Mouse (Mus musculus) heart, postnatal 36 days (tissue): ENCODE measurements at regions not wholly inside any gene's neighbourhood (a gene's known extent, or its start where the extent isn't known, plus 50 kb on each side); places are given as distances from the start of the nearest gene placed in this dataset.
"Not testable (repeated sequence)": the region's sequence is repeated elsewhere in the genome, so short reads cannot be mapped to it uniquely, and the experiment has no call there.

ENCODE experiments used
- DNase-seq, 2 experiments: peaks; one replicate each; pipeline ENCODE4 v3.0.0; 2021 to 2022
- intact Hi-C: fragments of 180-260 bp; cut with DNase I; formaldehyde crosslinking; loops from one replicate; pipeline ENCODE4 v1.15.1; 2025

GRCm38 (mm10) chr17:83973461-83974350 lies 125.9 kb upstream of the Haao start:
- peak; percentile 71 to 75 for DNase-seq
- intact Hi-C loops, result loop anchor here (1.0 to 5.0 kb wide), 5 partner anchors 54 to 414 kb away; no protein-coding TSS in a partner anchor

- no peak for DNase-seq
- intact Hi-C loops, result loop anchor here (1.0 to 5.0 kb wide), 5 partner anchors 54 to 414 kb away; no protein-coding TSS in a partner anchor
Observed at GRCm38 (mm10) chr17:83972874-83973273, 125.1 kb upstream of the Haao start.

GRCm38 (mm10) chr17:83972470-83972869 lies 124.7 kb upstream of the Haao start:
- no peak for DNase-seq
- intact Hi-C loops, result loop anchor here (2.0 to 5.0 kb wide), 4 partner anchors 55 to 415 kb away; no protein-coding TSS in a partner anchor

- intact Hi-C loops, result loop anchor here (2.0 to 5.0 kb wide), 4 partner anchors 55 to 415 kb away; no protein-coding TSS in a partner anchor
- peak in 1 of 2 experiments; percentile 44 for DNase-seq
Observed at GRCm38 (mm10) chr17:83972026-83972425, 124.3 kb upstream of the Haao start.

GRCm38 (mm10) chr17:83969407-83969826 lies 121.7 kb upstream of the Haao start:
- no peak for DNase-seq
- intact Hi-C loops, result no loop called here

- intact Hi-C loops, DNase-seq: not testable (repeated sequence)
Observed at GRCm38 (mm10) chr17:83968124-83968523, 120.4 kb upstream of the Haao start.

- intact Hi-C loops, result no loop called here
- no peak for DNase-seq
Observed at GRCm38 (mm10) chr17:83967007-83967406, 119.2 kb upstream of the Haao start.

GRCm38 (mm10) chr17:83964454-83965211 lies 116.9 kb upstream of the Haao start:
- intact Hi-C loops, result no loop called here
- no peak for DNase-seq

- intact Hi-C loops, result no loop called here
- DNase-seq, result no peak
Observed at GRCm38 (mm10) chr17:83963561-83963960, 115.8 kb upstream of the Haao start.

GRCm38 (mm10) chr17:83962841-83963240 lies 115.1 kb upstream of the Haao start:
- intact Hi-C loops, result no loop called here
- no peak for DNase-seq

- DNase-seq, result no peak
- intact Hi-C loops, result no loop called here
Observed at GRCm38 (mm10) chr17:83962126-83962525, 114.4 kb upstream of the Haao start.

GRCm38 (mm10) chr17:83960821-83961220 lies 113.1 kb upstream of the Haao start:
- intact Hi-C loops, result no loop called here

GRCm38 (mm10) chr17:83960158-83960557 lies 112.4 kb upstream of the Haao start:
- DNase-seq, result no peak
- intact Hi-C loops, result no loop called here

More at GRCm38 (mm10) chr17:83960821-83961220, 113.1 kb upstream of the Haao start:
- DNase-seq, result no peak

GRCm38 (mm10) chr17:83959159-83959848 lies 111.5 kb upstream of the Haao start:
- intact Hi-C loops, result no loop called here
- peak in 1 of 2 experiments; percentile 39 for DNase-seq

GRCm38 (mm10) chr17:83958706-83959105 lies 110.9 kb upstream of the Haao start:
- intact Hi-C loops, result no loop called here
- DNase-seq, result no peak

GRCm38 (mm10) chr17:83957661-83958540 lies 110.1 kb upstream of the Haao start:
- intact Hi-C loops, result loop anchor here (1.0 kb wide), 1 partner anchor 27 kb away; no protein-coding TSS in a partner anchor
- DNase-seq, result no peak

GRCm38 (mm10) chr17:83956821-83957565 lies 109.2 kb upstream of the Haao start:
- intact Hi-C loops, result loop anchor here (1.0 kb wide), 1 partner anchor 28 kb away; no protein-coding TSS in a partner anchor

GRCm38 (mm10) chr17:83955978-83956377 lies 108.2 kb upstream of the Haao start:
- intact Hi-C loops, result no loop called here
- DNase-seq, result no peak

More at GRCm38 (mm10) chr17:83956821-83957565, 109.2 kb upstream of the Haao start:
- peak in 1 of 2 experiments; percentile 54 for DNase-seq
